Mouse (Mus musculus): ENCODE measurements around the gene Nupr1.

Nupr1 gene

DNA sequence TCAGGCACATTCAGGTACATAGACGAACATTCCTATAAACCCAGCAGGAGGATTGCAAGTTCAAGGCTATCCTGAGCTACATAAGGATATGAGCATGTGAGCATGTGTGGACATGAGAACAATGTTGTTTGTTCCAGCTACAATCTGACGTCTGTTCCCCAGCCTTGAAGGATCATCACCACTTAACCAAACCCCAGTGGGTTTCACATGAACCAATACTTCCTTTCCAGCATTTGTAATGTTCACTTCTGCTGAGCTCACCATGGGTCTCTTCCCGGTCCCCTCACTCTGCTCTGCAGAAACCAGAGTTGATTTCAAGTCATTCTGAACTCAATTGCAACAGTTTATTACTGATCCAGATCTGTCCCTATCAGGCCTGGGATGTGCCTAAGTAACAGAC, 28.0 kb downstream of the Nupr1 start:
- in situ Hi-C loops (cut with MboI, MseI), result loop anchor here (10.0 kb wide), 1 partner anchor 288 kb away; no protein-coding TSS in a partner anchor

GRCm38 (mm10) chr7:126601896-126602295, 28.8 kb downstream of the Nupr1 start:
- in situ Hi-C loops (cut with MboI, MseI), result loop anchor here (10.0 kb wide), 1 partner anchor 287 kb away; no protein-coding TSS in a partner anchor

GRCm38 (mm10) chr7:126598919-126599318, 31.7 kb downstream of the Nupr1 start:
- in situ Hi-C loops (cut with MboI, MseI), result no loop called here

DNA sequence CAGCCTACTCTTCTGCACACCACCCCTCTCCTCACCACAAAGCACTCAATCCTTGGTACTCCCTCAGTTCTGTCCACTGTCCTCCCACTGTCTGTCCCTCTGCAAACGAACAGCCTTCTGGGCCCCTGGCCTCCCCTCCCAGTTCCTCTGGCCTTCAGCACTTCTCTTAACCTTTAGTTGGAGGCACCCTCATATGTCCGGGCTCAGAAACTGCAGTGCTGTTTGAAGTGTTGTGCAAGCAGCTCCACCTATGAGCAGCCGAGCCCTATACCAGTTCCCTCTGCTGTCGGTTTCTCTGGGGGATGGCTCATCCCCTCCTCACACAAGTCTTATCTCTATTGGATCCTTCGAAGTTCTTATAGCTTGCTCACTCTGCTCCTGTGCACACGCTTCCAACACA, 34.2 kb downstream of the Nupr1 start:
- in situ Hi-C loops (cut with MboI, MseI), result no loop called here

GRCm38 (mm10) chr7:126595890-126596289, 34.8 kb downstream of the Nupr1 start:
- in situ Hi-C loops (cut with MboI, MseI), result no loop called here

DNA sequence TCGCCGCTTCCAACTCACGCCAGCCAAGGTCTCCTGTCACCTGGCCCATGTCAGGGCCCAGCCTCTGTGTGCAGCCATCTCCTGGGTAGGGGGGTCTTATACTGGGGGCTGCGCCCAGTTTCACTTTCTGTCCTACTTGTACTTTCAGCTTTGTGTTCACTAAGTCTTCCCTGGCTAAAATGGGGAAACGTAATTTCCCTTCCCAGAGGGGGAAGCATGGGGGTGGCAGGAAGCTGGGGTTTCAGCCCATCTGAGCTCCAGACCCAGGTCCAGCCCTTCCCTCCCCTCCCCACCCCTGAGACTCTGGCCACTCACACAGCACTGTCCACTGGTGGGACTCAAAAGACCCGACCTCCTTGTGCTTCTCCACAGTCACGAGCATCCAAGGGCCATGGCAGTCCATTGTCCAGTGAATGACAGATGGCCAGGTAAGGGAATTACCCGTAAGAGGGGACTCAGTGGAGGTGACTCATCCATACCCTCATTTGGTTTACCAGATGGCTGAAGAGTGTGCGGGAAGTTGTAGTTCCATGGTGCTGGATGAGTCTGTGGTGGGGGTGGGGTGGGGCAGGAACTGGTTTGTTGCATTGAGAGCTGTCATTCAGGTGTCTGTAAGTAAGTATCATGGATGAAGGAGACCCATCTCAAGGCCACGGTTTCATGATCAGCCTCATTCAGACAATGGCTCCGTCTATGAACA, 35.6 kb downstream of the Nupr1 start, which contains the start of gene Il27:
Gene Il27, minus strand, starts transcription at position 80 of the 700 bp plus-strand sequence.
- in situ Hi-C loops (cut with MboI, MseI), result no loop called here

DNA sequence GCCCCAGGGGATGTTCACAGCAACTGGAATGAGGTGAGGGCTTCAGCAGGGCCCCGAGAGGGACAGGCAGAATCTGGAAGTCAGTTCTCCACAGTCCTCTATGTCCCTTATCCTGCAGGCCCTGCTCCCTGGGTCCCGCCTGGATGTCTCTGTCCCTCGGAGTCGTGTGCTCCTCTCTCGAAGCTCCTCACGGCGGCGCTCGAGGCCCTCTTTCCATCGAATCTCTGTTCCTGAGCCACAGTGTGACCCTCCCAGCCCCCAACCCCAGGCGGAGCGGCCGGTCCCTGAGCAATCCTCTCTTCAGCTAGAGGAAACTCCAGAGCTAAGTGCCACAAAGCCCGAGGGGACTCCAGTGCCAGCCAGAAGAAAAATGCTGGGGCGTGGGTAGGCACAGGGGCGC, 42.9 kb downstream of the Nupr1 start:
- in situ Hi-C loops (cut with MboI, MseI), result loop anchor here (5.0 kb wide), 1 partner anchor 40 kb away; no protein-coding TSS in a partner anchor

GRCm38 (mm10) chr7:126586839-126587238, 43.8 kb downstream of the Nupr1 start:
- in situ Hi-C loops (cut with MboI, MseI), result loop anchor here (5.0 kb wide), 1 partner anchor 40 kb away; no protein-coding TSS in a partner anchor

GRCm38 (mm10) chr7:126585717-126586116, 44.9 kb downstream of the Nupr1 start, which contains the start of gene Cln3:
Cln3 (minus strand) TSS chr7:126585817.
- in situ Hi-C loops (cut with MboI, MseI), result loop anchor here (5.0 kb wide), 1 partner anchor 42 kb away; no protein-coding TSS in a partner anchor

DNA sequence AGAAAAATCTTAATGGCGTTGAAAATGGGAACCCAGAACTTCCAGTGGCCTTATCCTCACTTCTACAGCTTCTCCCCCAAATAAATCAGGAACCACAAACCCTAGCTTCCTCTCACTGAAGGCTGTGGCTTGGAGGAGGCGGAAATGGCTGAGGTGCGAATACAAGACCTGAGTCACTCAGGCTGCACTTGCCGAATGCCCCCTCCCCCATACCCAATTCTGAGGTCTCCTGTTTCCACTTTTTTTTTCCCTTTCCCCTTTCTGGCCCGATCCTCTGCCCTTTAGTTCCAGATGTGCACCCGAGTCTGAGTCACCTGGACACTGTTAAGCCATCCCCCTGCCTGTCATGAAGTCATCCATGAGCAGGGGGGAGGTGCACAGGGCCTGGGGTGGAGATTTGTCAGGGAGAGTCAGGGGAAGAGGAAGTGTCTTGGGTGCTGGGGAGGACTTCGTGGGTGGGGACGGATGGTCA, 46.1 kb downstream of the Nupr1 start, which contains the start of gene Apobr:
Gene Apobr, plus strand, starts transcription at position 437 of the 472 bp plus-strand sequence.
- in situ Hi-C loops (cut with MboI, MseI), result no loop called here

- in situ Hi-C loops (cut with MboI, MseI), result no loop called here
Observed at GRCm38 (mm10) chr7:126583761-126584160, 46.9 kb downstream of the Nupr1 start.

DNA sequence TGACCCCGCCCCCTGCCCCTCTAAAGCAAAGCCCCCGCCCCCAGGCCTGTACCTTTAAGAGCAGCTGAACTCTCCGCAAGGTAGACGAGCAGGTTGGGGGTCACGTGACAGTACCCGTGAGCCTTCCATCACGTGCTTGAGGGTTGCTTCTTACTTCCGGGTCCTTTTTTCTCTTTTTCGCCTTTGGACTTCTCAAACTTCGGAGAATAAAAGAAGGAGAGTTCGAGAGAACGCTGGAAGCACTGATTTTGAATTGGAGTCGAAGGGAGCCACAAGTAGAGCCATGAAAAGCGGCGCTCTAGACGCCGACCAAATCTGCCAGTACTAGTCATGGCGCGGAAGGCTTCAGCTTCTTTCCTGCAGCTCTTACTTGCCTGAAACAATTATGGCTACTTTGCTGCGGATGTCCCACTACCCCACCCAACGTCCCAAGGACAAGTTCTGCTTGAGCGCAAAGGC, 47.4 kb downstream of the Nupr1 start:
- in situ Hi-C loops (cut with MboI, MseI), result no loop called here

- in situ Hi-C loops (cut with MboI, MseI), result no loop called here
Observed at GRCm38 (mm10) chr7:126582759-126583158, 47.9 kb downstream of the Nupr1 start.

GRCm38 (mm10) chr7:126581661-126582060, 49.0 kb downstream of the Nupr1 start:
- in situ Hi-C loops (cut with MboI, MseI), result no loop called here

DNA sequence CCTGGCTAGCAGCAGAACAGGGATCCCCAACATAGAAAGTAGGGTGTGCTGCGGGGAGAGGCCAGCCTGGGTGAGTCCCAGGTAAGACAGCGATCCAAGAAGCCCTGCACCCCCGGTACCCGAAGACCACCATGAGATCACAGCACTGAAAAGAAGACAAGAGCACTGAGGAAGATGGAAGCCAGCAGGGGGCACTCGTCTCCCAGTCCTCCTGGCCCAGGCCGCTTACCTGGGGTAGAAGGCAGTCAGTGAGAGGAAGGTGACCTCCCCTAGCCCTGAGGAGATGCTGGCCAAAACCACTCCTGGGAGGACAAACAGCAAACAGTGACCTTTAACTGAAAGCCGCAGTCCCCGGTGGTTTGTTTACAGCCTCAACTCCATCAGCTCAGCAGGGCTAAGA, 51.5 kb downstream of the Nupr1 start:
- in situ Hi-C loops (cut with MboI, MseI), result no loop called here

DNA sequence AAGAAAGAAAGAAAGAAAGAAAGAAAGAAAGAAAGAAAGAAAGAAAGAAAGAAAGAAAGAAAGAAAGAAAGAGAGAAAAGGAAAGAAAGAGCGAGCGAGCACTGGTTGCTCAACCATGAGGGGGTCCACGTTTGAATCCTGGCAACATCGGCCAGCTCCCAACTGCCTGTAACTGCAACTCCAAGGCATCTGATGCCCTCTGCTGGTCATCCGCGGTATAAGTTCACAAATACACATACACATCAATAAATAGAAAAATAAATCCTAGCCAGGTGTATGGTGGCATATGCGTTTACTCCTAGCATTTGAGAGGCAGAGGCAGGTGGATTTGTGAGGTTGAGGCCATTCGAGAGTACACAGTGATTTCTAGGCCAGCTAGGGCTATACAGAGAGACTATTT, 53.7 kb downstream of the Nupr1 start:
- in situ Hi-C loops (cut with MboI, MseI), result no loop called here

Data from regulatory T cell (primary cell).